Mouse (Mus musculus) megakaryocyte, embryonic 14.5 days (primary cell): ENCODE measurements around the gene Dhx38.

Experiments used
- FLI1 ChIP-seq: IDR thresholded peaks from 2 replicates; pipeline ENCODE4 v1.6.1; 2012; ENCODE audit warnings: low read length, inconsistent platforms, mixed read lengths
- GATA1 ChIP-seq: IDR thresholded peaks from 3 replicates; pipeline ENCODE4 v1.6.1; 2012; ENCODE audit warnings: mixed read lengths, low read length, inconsistent platforms, borderline replicate concordance

DNA sequence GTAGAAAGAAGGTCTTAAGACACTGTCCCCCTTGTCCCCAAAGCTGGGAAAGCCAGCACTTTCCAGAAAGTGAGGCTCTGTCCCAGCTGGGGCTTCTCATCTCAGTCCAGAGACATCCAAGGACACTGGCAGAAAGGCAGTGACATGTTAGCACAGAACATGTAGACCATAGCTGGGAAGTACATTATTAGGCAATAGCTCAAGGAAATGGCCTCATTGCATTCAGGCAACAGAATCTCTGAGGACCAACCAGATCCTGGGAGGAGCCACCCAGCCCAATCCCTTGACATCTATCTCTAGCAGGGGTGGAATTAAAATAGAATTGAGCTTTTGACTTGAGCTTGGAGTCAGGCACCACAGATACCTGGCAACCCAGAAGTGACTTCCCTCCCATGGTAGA is 20.0 kb upstream of the Dhx38 start:
- TF ChIP-seq GATA1 (no peak), FLI1 (no peak)
